Mouse (Mus musculus) right cerebral cortex, postnatal 14 days (tissue): Measurements from ENCODE around the gene Map1b.

ENCODE experiments used
- DNase-seq: peaks from one replicate; pipeline ENCODE4 v3.0.0; 2022

Gene Map1b

DNA sequence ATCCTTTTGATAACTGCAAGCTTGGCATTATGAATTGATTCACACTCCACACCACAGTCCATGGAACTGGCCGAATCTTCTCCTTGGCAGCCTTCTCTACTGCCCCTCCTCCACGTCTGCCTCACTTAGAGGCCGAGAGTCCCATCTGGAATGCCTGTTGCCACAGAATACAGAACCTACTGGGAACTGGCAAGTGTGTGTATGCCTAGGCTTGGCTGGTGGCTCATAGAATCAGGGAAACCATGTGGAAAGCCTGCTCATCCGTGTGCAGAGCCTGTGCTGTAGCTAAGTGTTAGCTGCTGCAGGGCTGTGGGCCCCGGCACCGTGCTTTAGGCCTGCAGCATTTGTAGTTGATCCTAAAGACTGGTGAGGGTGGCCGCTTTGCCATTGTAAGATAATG lies 119.1 kb downstream of the Map1b start:
- no peak for DNase-seq

DNA sequence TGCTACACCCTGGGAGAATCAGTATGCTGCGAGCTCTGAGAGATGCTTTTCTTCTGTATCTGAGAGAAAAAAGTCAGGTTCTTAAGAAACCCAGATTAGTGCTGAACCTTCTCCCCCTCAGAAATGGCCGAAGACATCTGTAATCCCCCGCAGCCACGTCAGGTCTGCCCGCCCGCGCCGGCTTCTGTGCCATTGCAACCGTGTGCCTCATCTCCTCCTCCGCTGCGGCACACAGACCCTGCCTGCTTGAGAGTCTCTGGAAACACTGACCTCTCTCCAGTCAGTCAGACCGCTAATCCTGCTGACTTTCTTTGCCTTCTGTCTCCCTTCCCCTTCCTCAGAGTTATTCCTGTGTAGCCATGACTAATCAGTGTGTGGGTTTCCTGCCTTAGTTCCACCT lies 120.8 kb downstream of the Map1b start:
- no peak for DNase-seq

DNA sequence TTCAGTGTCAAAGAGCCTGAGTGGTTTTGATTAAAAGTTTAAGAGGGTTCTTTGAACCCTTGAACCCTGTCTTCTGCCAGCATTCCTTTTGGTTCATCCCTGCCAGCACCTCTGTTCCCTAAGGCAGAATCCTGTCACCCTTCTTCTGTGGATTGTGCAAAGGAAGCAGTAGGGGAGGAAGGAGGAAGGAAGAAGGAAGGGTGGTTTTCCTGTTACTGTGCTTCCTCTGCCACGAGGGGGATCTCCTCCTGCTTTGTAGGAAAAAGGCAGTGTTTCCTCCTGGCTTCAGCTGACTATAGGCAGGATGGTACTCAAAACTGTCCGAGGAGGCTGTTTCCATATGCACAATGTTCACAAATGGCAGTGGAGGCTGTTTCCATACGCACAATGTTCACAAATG lies 121.6 kb downstream of the Map1b start:
- DNase-seq = no peak

DNA sequence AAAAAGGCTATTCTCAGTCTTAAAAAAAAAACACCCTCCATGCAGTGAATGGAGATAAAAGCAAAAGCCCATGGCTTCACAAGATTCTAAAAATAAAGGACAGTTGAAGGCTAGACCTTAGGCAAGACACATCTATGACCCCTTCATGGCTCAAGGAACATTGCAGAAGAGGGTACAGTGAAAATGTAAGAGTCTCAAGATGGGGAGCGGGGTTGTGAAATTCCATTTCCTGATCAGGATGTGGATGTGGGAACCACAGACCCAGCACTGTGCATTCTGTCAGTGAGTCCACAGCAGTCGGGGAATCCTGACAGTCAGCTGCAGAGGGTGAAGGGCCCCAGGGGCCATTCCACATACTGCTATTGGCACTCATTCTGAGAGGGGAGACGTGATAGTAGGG lies 123.2 kb downstream of the Map1b start:
- DNase-seq = no peak

DNA sequence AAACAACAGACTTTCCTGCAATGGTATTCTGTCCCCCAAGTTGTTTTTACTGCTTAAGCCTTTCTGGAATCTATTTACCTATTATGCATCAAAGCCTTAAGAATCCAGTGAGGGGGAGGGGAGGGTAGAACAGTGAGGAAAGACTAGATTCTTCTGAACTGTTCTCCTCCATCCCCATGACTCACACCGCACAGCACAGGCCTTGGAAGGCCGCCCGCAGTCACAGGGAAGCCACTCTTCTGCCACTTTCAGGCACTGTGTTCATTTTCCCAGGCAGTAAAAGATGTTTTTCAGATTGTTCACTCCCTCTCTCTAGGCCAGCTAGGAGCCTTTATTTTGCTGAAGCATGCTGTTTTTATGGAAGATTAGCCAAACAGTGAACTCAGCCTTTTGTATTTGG lies 124.9 kb downstream of the Map1b start:
- DNase-seq = no peak

DNA sequence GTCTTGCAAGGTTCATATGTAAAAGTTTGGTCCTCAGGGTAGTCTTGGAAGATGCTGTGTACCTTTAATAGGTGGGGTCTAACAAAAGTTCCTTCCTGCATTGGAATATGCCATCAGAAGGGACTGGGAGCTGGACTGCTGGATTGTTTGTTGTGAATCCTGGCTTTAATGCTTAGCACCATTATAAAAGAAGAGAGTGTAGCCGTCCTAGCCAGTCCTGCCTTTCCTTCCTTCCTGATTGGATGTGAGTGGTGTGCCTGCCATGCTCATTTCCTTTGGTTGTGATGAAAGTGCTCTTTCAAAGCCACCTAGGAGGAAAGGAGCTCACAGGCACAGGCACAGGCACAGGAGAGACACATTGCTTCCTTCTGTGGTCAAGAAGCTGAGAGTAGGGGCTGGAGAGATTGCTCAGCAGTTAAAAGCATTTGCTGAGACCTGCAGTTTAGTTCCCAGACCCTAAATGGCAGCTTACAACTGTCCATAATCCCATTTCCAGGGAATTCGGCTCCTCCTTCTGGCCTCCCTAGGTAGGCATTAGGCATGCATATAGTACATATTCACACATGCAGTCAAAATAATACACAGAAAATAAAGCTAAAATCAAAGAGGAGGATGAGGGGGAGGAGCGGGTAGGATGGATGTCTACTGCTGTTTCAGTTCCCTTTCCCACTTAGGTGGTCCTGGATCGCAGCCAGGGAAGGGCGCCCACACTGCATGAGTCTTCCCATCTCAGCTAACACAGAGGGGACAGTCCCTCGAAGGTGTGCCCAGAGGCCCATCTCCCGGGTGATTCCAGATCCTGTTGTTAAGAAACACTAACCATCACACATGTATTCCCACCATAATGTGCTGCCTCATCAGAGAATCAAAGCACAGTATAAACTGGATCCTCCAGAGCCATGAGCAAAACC lies 128.2 kb downstream of the Map1b start:
- no peak for DNase-seq

DNA sequence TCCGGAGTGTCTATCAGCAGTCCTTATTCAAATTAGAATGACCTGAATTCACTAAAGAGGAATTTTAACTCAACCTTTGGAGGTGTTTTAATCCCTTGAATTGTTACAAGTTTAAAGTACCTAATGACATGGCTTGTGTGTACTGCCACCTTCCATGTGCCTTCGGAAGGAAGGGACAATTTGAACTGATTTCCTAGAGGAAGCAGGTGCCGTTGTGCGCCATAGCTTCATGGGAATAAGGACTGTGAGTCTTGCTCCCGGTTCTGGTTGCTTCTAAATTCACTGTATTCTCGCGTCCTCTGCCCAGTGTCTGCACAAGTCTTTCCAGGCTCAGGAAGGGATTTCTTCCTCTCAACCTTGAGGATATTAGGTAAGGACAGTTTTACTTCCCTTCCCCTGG lies 130.0 kb downstream of the Map1b start:
- no peak for DNase-seq

DNA sequence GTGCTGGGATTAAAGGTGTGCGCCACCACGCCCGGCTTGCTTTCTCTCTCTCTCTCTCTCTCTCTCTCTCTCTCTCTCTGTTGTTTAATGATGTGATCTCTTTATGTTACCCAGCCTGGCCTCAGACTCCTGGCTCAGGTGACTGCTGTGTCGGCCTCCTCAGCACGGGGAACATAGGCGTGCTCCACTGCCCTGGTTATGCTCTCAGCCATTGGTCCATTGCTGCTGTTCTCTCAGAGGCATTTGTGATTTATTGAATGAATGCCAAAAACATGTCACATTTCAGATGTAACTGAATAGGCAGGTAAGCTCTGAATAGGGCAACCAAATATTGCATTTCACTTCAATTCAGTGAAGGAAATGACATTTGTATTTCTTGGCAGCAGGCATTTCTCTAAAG lies 130.4 kb downstream of the Map1b start:
- DNase-seq = no peak

DNA sequence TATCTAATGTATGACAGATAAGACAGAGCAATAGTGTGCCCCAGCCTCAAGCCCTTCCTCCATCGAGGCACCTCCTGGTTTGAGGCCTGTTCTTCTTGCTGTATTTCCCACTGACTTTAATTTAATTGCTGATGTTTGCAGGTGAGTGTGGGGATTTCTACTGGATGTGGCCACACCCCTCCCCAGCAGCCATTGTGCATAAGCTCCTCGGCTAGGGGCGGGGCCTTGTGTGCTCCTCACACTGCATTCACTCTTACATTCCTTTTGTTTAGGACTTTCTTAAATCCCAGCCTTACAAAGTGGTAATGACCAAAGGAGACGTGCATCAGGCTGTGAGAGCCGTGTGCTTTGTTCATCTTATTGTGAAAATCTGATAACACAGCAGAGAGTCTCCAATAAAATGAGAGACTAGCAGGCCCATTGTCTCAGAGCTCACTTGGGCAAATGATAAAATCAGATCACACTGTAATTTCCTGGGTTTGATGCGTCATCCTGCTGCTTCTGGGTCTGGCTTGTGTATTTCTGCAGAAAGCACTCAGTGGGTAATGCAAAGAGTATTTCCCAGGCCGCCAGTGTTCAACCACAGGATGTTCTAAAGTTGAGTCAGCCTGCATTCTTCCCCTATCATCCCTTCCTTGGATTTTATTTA lies 131.7 kb downstream of the Map1b start:
- DNase-seq = no peak

DNA sequence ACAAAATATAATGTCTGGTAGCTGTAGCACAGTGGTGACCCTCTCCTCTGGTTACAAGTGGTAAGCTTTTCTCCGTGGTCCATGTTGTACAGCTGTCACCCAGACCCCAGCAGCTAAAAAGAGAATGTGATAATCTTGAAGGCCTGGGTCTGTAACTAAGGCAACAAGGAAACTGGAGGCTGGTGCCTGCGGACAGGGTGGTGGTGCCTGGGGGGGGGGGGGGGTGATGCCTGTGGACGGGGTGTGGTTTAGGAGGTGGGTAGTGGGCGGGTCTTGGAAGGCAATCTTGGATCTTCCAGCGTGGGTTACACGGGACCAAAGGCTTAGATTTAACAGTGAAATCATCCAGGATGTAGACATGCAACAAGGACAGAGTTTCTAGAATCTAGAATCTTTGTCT lies 134.0 kb downstream of the Map1b start:
- no peak for DNase-seq

DNA sequence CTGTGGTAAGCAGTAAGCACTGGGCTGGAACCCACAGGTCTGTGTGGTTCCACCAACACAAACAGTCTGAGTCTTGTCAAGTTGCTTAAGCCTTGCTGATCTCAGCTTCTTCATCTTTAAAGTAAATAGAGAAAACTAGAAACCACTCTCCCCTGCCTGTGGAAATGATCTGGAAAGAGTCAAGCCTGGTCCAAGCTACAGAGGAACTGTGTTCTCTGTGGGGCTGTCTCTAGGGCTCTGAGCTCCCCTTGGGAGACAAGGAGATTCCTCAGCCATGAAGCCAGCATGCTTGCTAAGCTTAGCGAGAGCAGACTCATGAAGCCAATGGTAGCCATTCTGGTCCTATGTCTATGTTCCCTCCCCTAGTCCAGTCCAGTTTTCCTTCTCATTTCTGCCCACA lies 138.1 kb downstream of the Map1b start:
- DNase-seq = no peak

DNA sequence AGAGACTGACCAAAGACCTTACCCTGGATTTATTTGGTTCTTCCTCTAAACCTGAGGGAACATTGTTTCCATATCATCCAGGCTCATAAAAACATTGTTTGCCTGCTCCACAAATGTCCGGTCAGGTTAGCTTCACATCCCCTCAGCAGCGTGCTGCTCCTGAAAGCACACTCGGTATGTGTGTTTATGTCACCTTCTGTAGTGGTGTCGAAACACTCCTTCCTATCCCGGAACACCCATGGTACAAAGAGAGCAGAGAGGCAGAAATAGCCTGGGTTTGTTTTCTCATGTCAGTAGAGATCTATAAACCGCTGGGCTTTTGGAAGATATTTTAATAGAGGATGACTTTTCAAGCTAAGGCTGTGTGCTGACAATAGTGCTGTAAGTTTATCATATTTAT lies 139.3 kb downstream of the Map1b start:
- no peak for DNase-seq

DNA sequence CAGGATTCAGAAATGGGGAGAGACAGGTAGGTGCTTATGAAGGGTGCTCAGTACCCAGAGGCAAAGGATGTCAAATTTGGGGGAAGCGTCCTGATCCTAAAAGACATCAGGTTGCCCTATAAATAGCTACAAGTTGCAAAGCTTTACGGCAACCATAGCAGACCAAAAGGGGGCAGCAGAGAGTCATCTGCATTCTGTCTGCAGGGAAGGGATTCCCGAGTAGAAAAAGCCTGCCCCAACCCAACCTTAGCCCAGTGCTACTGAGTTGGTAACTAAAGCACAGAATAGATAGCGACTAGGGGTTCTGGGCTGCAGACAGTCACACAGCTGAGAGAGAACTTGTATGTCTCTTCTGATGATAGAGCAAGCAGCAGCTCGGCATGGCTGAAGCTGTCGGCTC lies 140.8 kb downstream of the Map1b start:
- peak; percentile 83 for DNase-seq

DNA sequence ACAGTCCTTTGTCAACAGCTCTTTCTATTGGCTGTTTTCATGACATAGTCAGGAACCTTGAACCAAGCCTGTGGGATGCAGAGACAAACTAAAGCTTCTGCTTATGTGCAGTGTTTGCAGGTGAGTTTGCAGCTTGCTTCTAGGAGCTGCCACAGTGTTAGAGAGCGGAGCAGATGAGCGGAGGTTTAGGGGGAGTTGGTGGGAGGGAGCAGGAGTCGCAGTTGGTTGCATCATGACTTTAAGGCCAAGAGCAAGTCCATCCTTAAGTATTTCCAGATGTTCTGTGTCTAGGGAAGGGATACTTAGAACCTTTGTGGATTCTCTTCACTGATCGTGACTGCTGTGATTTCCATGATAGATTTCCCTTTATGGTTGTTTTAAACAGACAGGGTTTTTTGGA lies 142.1 kb downstream of the Map1b start:
- DNase-seq = no peak

DNA sequence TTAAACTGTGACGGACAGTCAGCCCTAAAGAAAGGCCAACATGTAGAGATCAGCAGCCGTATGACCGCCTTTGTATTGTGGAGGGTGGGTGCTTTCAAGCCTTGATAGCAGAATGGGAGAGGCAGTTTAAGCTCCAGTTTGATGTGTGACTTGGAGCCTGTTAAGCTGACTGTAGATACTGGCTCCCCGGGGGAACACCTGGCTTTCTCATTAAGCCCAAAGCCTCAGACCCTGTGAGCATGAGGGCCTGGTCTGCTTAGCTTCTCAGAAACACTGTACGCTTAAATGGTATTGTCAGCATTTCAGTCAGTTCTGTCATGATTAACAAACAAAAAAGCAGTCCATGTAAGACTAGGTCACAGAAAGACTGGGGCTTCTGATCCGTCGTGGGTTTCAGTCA lies 142.7 kb downstream of the Map1b start:
- no peak for DNase-seq
